Mouse (Mus musculus): ENCODE results near the gene Dgka. TPM values are rescaled to one million over a fixed set of nuclear protein-coding genes. Genes with fewer than 3 reads are reported as not detected.
"Not testable (repeated sequence)": the region's sequence is repeated elsewhere in the genome, so short reads cannot be mapped to it uniquely, and the experiment has no call there.

Dgka gene
- polyA plus RNA-seq, 1 experiment from 2014 or later = 7.8 TPM

DNA sequence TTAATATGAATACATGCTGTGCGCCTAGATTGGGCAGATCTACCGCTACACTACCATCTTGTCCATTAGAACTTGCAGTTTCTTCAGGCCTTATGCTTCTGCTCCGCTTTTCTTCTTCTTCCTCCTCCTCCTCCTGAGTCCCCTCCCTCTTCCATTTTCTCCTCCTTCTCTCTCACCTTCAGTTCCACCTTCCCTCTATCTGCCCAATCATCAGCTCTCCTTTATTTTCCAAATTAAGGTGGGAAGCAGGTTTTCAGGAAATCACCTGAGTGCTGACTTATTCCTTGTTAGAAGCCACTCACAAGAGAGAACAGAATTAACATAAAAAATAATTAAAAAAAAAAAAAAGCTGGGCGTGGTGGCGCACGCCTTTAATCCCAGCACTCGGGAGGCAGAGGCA is 33.3 kb downstream of the Dgka start:
- not testable (repeated sequence) for H3K9me3 ChIP-seq (ENCODE audit: control insufficient read depth, low read length); H3K4me1 ChIP-seq (ENCODE audit: control insufficient read depth, insufficient read depth, low read length); H3K27me3 ChIP-seq (ENCODE audit: control insufficient read depth, insufficient read depth, low read length); H3K4me2 ChIP-seq (ENCODE audit: low read depth, low read length); H3K27ac ChIP-seq (ENCODE audit: low read depth, low read length); H3K4me3 ChIP-seq (ENCODE audit: low read depth, low read length); ATAC-seq (ENCODE audit: low read depth); H3K36me3 ChIP-seq (ENCODE audit: control insufficient read depth, insufficient read depth, low read length); H3K9ac ChIP-seq (replicated peaks; ENCODE audit: low read depth, low read length)
- 93% methylated on average over 7 of the region's 7 CpGs for WGBS

- Histone ChIP-seq H3K9ac (replicated peaks; ENCODE audit: low read depth, low read length) (no peak overlapping the region; the same call in 1 of the 2 replicates), H3K9me3 (ENCODE audit: control insufficient read depth, low read length) (no peaks in the 10 kb centered on the region), H3K27ac (ENCODE audit: low read depth, low read length) (no peak overlapping the region; the same call in 1 of the 2 replicates), H3K36me3 (ENCODE audit: control insufficient read depth, insufficient read depth, low read length) (no peaks in the 10 kb centered on the region), H3K4me3 (ENCODE audit: low read depth, low read length) (peak overlapping the region; percentile 65), H3K27me3 (ENCODE audit: control insufficient read depth, insufficient read depth, low read length) (no peaks in the 10 kb centered on the region), H3K4me1 (ENCODE audit: control insufficient read depth, insufficient read depth, low read length) (0 out of 2 replicates have a peak, but pooled peaks cover 4% of the 10 kb centered on the region), H3K4me2 (ENCODE audit: low read depth, low read length) (peak overlapping the region; percentile 89)
- ATAC-seq (ENCODE audit: low read depth) = peak; percentile 45
- WGBS = 8% methylated on average over 11 of the region's 11 CpGs
These were observed 39.4 kb downstream of the Dgka start for GRCm38 (mm10) chr10:128705317-128705693.

GRCm38 (mm10) chr10:128704491-128705316 is 40.0 kb downstream of the Dgka start, which contains the start of gene Cdk2:
Gene Cdk2, minus strand, starts transcription at chr10:128705031.
- Histone ChIP-seq H3K27me3 (ENCODE audit: control insufficient read depth, insufficient read depth, low read length) (no peaks in the 10 kb centered on the region), H3K4me2 (ENCODE audit: low read depth, low read length) (peak within 1 kb of the TSS; percentile 89), H3K4me3 (ENCODE audit: low read depth, low read length) (peak within 1 kb of the TSS; percentile 65), H3K36me3 (ENCODE audit: control insufficient read depth, insufficient read depth, low read length) (no peaks in the 10 kb centered on the region), H3K9me3 (ENCODE audit: control insufficient read depth, low read length) (no peaks in the 10 kb centered on the region), H3K4me1 (ENCODE audit: control insufficient read depth, insufficient read depth, low read length) (0 out of 2 replicates have a peak, but pooled peaks cover 4% of the 10 kb centered on the region), H3K27ac (ENCODE audit: low read depth, low read length) (peak within 1 kb of the TSS; percentile 64), H3K9ac (replicated peaks; ENCODE audit: low read depth, low read length) (peak within 1 kb of the TSS; percentile 52)
- under 1% methylated on average over 60 of the region's 62 CpGs for WGBS
- peak; percentile 93 for ATAC-seq (ENCODE audit: low read depth)

- Histone ChIP-seq H3K9ac (replicated peaks; ENCODE audit: low read depth, low read length) (peak within 1 kb of the TSS; percentile 52), H3K36me3 (ENCODE audit: control insufficient read depth, insufficient read depth, low read length) (no peaks in the 10 kb centered on the region), H3K27me3 (ENCODE audit: control insufficient read depth, insufficient read depth, low read length) (no peaks in the 10 kb centered on the region), H3K27ac (ENCODE audit: low read depth, low read length) (peak within 1 kb of the TSS; percentile 64), H3K4me3 (ENCODE audit: low read depth, low read length) (peak within 1 kb of the TSS; percentile 65), H3K9me3 (ENCODE audit: control insufficient read depth, low read length) (no peaks in the 10 kb centered on the region), H3K4me1 (ENCODE audit: control insufficient read depth, insufficient read depth, low read length) (0 out of 2 replicates have a peak, but pooled peaks cover 4% of the 10 kb centered on the region), H3K4me2 (ENCODE audit: low read depth, low read length) (peak within 1 kb of the TSS; percentile 89)
- WGBS = 21% methylated on average over 4 of the region's 4 CpGs
- no peak for ATAC-seq (ENCODE audit: low read depth)
These were observed 40.8 kb downstream of the Dgka start, which contains the start of gene Pmel for GRCm38 (mm10) chr10:128703895-128704294. Gene Pmel, plus strand, starts transcription at chr10:128704195.

DNA sequence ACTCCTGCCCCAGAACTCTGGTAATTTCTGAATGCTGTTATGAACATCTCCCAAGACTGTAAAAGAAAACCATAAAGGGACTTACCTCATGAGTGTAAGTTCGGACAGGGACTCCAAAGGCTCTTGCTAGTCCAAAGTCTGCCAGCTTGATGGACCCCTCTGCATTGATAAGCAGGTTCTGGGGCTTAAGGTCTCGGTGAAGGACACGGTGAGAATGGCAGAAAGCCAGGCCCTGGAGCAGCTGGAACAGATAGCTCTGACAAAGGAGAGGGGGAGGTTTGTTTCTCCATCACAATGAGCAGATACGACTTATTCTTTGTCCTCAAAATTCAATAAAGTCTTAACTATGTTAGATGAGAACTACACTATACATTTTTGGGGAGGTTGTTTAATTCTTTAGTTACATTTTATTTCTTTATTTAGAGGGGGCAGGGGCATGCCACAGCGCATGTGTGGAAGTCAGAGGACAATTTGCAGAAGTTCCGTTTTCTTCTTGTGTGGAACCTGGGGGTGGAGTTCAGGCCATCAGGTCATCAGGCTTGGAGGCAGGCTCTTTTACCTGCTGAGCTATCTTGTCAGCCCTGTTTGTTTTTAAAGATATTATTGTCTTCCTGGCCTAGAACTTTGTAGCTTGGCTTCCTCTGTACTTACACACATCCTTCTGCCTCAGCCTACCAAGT is 42.2 kb downstream of the Dgka start:
- no peak for ATAC-seq (ENCODE audit: low read depth)
- Histone ChIP-seq H3K36me3 (ENCODE audit: control insufficient read depth, insufficient read depth, low read length) (no peaks in the 10 kb centered on the region), H3K4me2 (ENCODE audit: low read depth, low read length) (no peak overlapping the region), H3K4me1 (ENCODE audit: control insufficient read depth, insufficient read depth, low read length) (0 out of 2 replicates have a peak, but pooled peaks cover 4% of the 10 kb centered on the region), H3K27ac (ENCODE audit: low read depth, low read length) (no peak overlapping the region), H3K9me3 (ENCODE audit: control insufficient read depth, low read length) (no peaks in the 10 kb centered on the region), H3K27me3 (ENCODE audit: control insufficient read depth, insufficient read depth, low read length) (no peaks in the 10 kb centered on the region), H3K9ac (replicated peaks; ENCODE audit: low read depth, low read length) (no peak overlapping the region), H3K4me3 (ENCODE audit: low read depth, low read length) (no peak overlapping the region)
- 78% methylated on average over 6 of the region's 6 CpGs for WGBS

DNA sequence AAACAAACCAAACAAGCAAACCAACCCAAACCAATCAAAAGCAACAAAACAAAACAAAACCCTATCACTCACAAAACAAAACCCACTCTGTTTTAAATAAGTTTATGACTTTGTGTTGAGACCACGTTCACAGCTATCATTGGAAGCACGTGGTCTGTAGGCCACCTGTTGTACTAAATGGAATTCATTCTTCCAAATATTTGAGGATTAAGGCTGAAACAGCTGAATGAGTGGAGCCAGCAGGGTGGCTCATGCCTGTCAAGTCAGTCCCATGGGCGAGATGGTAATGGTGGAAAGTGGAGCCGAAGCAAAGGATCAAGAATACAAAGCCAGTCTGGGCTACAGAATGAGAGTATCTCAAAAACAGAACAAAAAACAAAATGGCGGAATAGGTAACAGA is 43.9 kb downstream of the Dgka start:
- no peak overlapping the region for H3K4me3 ChIP-seq (ENCODE audit: low read depth, low read length)
- ATAC-seq (ENCODE audit: low read depth) = no peak
- H3K27ac ChIP-seq (ENCODE audit: low read depth, low read length) = no peak overlapping the region
- no peaks in the 10 kb centered on the region for H3K36me3 ChIP-seq (ENCODE audit: control insufficient read depth, insufficient read depth, low read length)
- no peak overlapping the region for H3K4me2 ChIP-seq (ENCODE audit: low read depth, low read length)
- no peak overlapping the region for H3K9ac ChIP-seq (replicated peaks; ENCODE audit: low read depth, low read length)
- no peaks in the 10 kb centered on the region for H3K9me3 ChIP-seq (ENCODE audit: control insufficient read depth, low read length)
- H3K4me1 ChIP-seq (ENCODE audit: control insufficient read depth, insufficient read depth, low read length) = 0 out of 2 replicates have a peak, but pooled peaks cover 4% of the 10 kb centered on the region
- H3K27me3 ChIP-seq (ENCODE audit: control insufficient read depth, insufficient read depth, low read length) = no peaks in the 10 kb centered on the region
- WGBS = 94% methylated on average over 5 of the region's 5 CpGs

DNA sequence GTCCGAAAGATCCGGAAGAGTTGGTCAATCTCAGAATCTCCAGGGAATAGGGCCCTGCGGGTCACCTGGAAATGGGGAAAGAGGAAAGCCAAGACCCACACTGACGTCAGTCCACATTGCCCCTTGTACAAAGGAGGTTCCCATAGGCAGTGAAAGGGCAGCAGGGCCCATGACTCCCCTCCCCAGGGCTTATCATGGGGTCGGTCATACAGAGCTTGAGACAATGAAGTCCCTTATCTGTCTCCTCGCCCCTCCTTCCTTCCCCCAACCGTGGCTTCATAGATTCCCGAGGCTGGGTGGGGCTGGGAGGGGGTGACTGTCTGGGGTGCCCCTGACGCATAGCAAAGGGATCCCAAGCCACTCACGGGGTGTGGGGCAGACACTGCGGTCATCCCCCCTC is 45.0 kb downstream of the Dgka start:
- no peak for ATAC-seq (ENCODE audit: low read depth)
- H3K9ac ChIP-seq (replicated peaks; ENCODE audit: low read depth, low read length) = no peak overlapping the region
- no peak overlapping the region for H3K4me2 ChIP-seq (ENCODE audit: low read depth, low read length)
- no peak overlapping the region for H3K4me3 ChIP-seq (ENCODE audit: low read depth, low read length)
- H3K9me3 ChIP-seq (ENCODE audit: control insufficient read depth, low read length) = no peaks in the 10 kb centered on the region
- 79% methylated on average over 11 of the region's 11 CpGs for WGBS
- H3K36me3 ChIP-seq (ENCODE audit: control insufficient read depth, insufficient read depth, low read length) = no peaks in the 10 kb centered on the region
- H3K4me1 ChIP-seq (ENCODE audit: control insufficient read depth, insufficient read depth, low read length) = peaks cover 6% of the 10 kb centered on the region
- H3K27me3 ChIP-seq (ENCODE audit: control insufficient read depth, insufficient read depth, low read length) = no peaks in the 10 kb centered on the region
- no peak overlapping the region for H3K27ac ChIP-seq (ENCODE audit: low read depth, low read length)

GRCm38 (mm10) chr10:128699006-128699405 is 45.6 kb downstream of the Dgka start:
- Histone ChIP-seq H3K4me1 (ENCODE audit: control insufficient read depth, insufficient read depth, low read length) (peaks cover 10% of the 10 kb centered on the region), H3K9me3 (ENCODE audit: control insufficient read depth, low read length) (no peaks in the 10 kb centered on the region), H3K36me3 (ENCODE audit: control insufficient read depth, insufficient read depth, low read length) (no peaks in the 10 kb centered on the region), H3K4me2 (ENCODE audit: low read depth, low read length) (no peak overlapping the region), H3K4me3 (ENCODE audit: low read depth, low read length) (no peak overlapping the region), H3K27ac (ENCODE audit: low read depth, low read length) (no peak overlapping the region), H3K9ac (replicated peaks; ENCODE audit: low read depth, low read length) (no peak overlapping the region), H3K27me3 (ENCODE audit: control insufficient read depth, insufficient read depth, low read length) (no peaks in the 10 kb centered on the region)
- no peak for ATAC-seq (ENCODE audit: low read depth)
- 94% methylated on average over 5 of the region's 5 CpGs for WGBS

All from neural tube, embryonic 14.5 days (tissue).